Mouse (Mus musculus): Measurements from ENCODE around the gene Ntrk3. TPM values are rescaled to one million over a fixed set of nuclear protein-coding genes. Genes with fewer than 3 reads are reported as not detected.

The Ntrk3 gene
- polyA plus RNA-seq, 1 experiment from 2014 or later = 1.2 TPM

- 84% methylated on average over 4 of the region's 4 CpGs for WGBS
- no peaks in the 10 kb centered on the region for H3K36me3 ChIP-seq (ENCODE audit: control insufficient read depth, insufficient read depth)
- no peak for ATAC-seq
Measured at GRCm38 (mm10) chr7:78752961-78753360, 15.1 kb upstream of the Ntrk3 start.

GRCm38 (mm10) chr7:78743731-78744385, 6.0 kb upstream of the Ntrk3 start:
- H3K9me3 ChIP-seq (ENCODE audit: control insufficient read depth) = no peaks in the 10 kb centered on the region
- no peaks in the 10 kb centered on the region for H3K36me3 ChIP-seq (ENCODE audit: control insufficient read depth, insufficient read depth)
- no peak overlapping the region for H3K4me2 ChIP-seq (replicated peaks; ENCODE audit: low read depth)
- 62% methylated on average over 5 of the region's 5 CpGs for WGBS
- H3K27ac ChIP-seq (ENCODE audit: low read depth, low read length) = no peak overlapping the region
- no peak overlapping the region for H3K4me3 ChIP-seq (ENCODE audit: low read depth, low read length)
- no peak overlapping the region for H3K9ac ChIP-seq (ENCODE audit: low read depth, low read length)
- no peaks in the 10 kb centered on the region for H3K27me3 ChIP-seq (replicated peaks; ENCODE audit: control insufficient read depth, insufficient read depth, low read length)
- TF ChIP-seq CTCF (IDR thresholded peaks at IDR 0.05; ENCODE audit: low read depth) = no peak
- no peak for ATAC-seq
- no peaks in the 10 kb centered on the region for H3K4me1 ChIP-seq (replicated peaks; ENCODE audit: control insufficient read depth, insufficient read depth, low read length)

More at GRCm38 (mm10) chr7:78752961-78753360, 15.1 kb upstream of the Ntrk3 start:
- H3K4me2 ChIP-seq (replicated peaks; ENCODE audit: low read depth) = no peak overlapping the region
- no peak overlapping the region for H3K9ac ChIP-seq (ENCODE audit: low read depth, low read length)
- no peak overlapping the region for H3K27ac ChIP-seq (ENCODE audit: low read depth, low read length)
- H3K4me1 ChIP-seq (replicated peaks; ENCODE audit: control insufficient read depth, insufficient read depth, low read length) = no peaks in the 10 kb centered on the region
- no peaks in the 10 kb centered on the region for H3K27me3 ChIP-seq (replicated peaks; ENCODE audit: control insufficient read depth, insufficient read depth, low read length)
- H3K9me3 ChIP-seq (ENCODE audit: control insufficient read depth) = no peaks in the 10 kb centered on the region
- TF ChIP-seq CTCF (IDR thresholded peaks at IDR 0.05; ENCODE audit: low read depth) = no peak
- H3K4me3 ChIP-seq (ENCODE audit: low read depth, low read length) = no peak overlapping the region

GRCm38 (mm10) chr7:78739351-78740000, 1.7 kb upstream of the Ntrk3 start:
- no peaks in the 10 kb centered on the region for H3K27me3 ChIP-seq (replicated peaks; ENCODE audit: control insufficient read depth, insufficient read depth, low read length)
- H3K4me2 ChIP-seq (replicated peaks; ENCODE audit: low read depth) = no peak overlapping the region
- 81% methylated on average over 8 of the region's 8 CpGs for WGBS
- no peaks in the 10 kb centered on the region for H3K9me3 ChIP-seq (ENCODE audit: control insufficient read depth)
- H3K36me3 ChIP-seq (ENCODE audit: control insufficient read depth, insufficient read depth) = no peaks in the 10 kb centered on the region
- no peaks in the 10 kb centered on the region for H3K4me1 ChIP-seq (replicated peaks; ENCODE audit: control insufficient read depth, insufficient read depth, low read length)
- no peak overlapping the region for H3K4me3 ChIP-seq (ENCODE audit: low read depth, low read length)
- no peak for ATAC-seq
- no peak for TF ChIP-seq CTCF (IDR thresholded peaks at IDR 0.05; ENCODE audit: low read depth)
- no peak overlapping the region for H3K9ac ChIP-seq (ENCODE audit: low read depth, low read length)
- H3K27ac ChIP-seq (ENCODE audit: low read depth, low read length) = no peak overlapping the region

GRCm38 (mm10) chr7:78737196-78737595, 616 bp downstream of the Ntrk3 start:
- no peak overlapping the region for H3K9ac ChIP-seq (ENCODE audit: low read depth, low read length)
- no peak for ATAC-seq
- H3K27me3 ChIP-seq (replicated peaks; ENCODE audit: control insufficient read depth, insufficient read depth, low read length) = no peaks in the 10 kb centered on the region
- no peak overlapping the region for H3K27ac ChIP-seq (ENCODE audit: low read depth, low read length)
- no peak overlapping the region for H3K4me3 ChIP-seq (ENCODE audit: low read depth, low read length)
- 94% methylated on average over 6 of the region's 6 CpGs for WGBS
- TF ChIP-seq CTCF (IDR thresholded peaks at IDR 0.05; ENCODE audit: low read depth) = no peak
- no peaks in the 10 kb centered on the region for H3K36me3 ChIP-seq (ENCODE audit: control insufficient read depth, insufficient read depth)
- no peaks in the 10 kb centered on the region for H3K4me1 ChIP-seq (replicated peaks; ENCODE audit: control insufficient read depth, insufficient read depth, low read length)
- no peak overlapping the region for H3K4me2 ChIP-seq (replicated peaks; ENCODE audit: low read depth)
- no peaks in the 10 kb centered on the region for H3K9me3 ChIP-seq (ENCODE audit: control insufficient read depth)

GRCm38 (mm10) chr7:78731391-78731790, 6.4 kb downstream of the Ntrk3 start:
- no peak overlapping the region for H3K4me3 ChIP-seq (ENCODE audit: low read depth, low read length)
- no peaks in the 10 kb centered on the region for H3K36me3 ChIP-seq (ENCODE audit: control insufficient read depth, insufficient read depth)
- no peak overlapping the region for H3K4me2 ChIP-seq (replicated peaks; ENCODE audit: low read depth)
- H3K9ac ChIP-seq (ENCODE audit: low read depth, low read length) = no peak overlapping the region
- H3K27me3 ChIP-seq (replicated peaks; ENCODE audit: control insufficient read depth, insufficient read depth, low read length) = no peaks in the 10 kb centered on the region
- TF ChIP-seq CTCF (IDR thresholded peaks at IDR 0.05; ENCODE audit: low read depth) = no peak
- no peaks in the 10 kb centered on the region for H3K9me3 ChIP-seq (ENCODE audit: control insufficient read depth)
- no peak for ATAC-seq
- H3K27ac ChIP-seq (ENCODE audit: low read depth, low read length) = no peak overlapping the region
- WGBS = 59% methylated on average over 8 of the region's 8 CpGs
- H3K4me1 ChIP-seq (replicated peaks; ENCODE audit: control insufficient read depth, insufficient read depth, low read length) = no peaks in the 10 kb centered on the region

- H3K4me1 ChIP-seq (replicated peaks; ENCODE audit: control insufficient read depth, insufficient read depth, low read length) = no peaks in the 10 kb centered on the region
- no peaks in the 10 kb centered on the region for H3K36me3 ChIP-seq (ENCODE audit: control insufficient read depth, insufficient read depth)
- no peak overlapping the region for H3K27ac ChIP-seq (ENCODE audit: low read depth, low read length)
- no peak for TF ChIP-seq CTCF (IDR thresholded peaks at IDR 0.05; ENCODE audit: low read depth)
- no peak overlapping the region for H3K9ac ChIP-seq (ENCODE audit: low read depth, low read length)
- H3K9me3 ChIP-seq (ENCODE audit: control insufficient read depth) = no peaks in the 10 kb centered on the region
- no peak for ATAC-seq
- H3K4me2 ChIP-seq (replicated peaks; ENCODE audit: low read depth) = no peak overlapping the region
- 76% methylated on average over 4 of the region's 4 CpGs for WGBS
- no peak overlapping the region for H3K4me3 ChIP-seq (ENCODE audit: low read depth, low read length)
- H3K27me3 ChIP-seq (replicated peaks; ENCODE audit: control insufficient read depth, insufficient read depth, low read length) = no peaks in the 10 kb centered on the region
Measured at GRCm38 (mm10) chr7:78724591-78724990, 13.2 kb downstream of the Ntrk3 start.

Measured in intestine, postnatal 0 days (tissue).